Mouse (Mus musculus): ENCODE measurements around the gene Sorbs2.

Gene Sorbs2

DNA sequence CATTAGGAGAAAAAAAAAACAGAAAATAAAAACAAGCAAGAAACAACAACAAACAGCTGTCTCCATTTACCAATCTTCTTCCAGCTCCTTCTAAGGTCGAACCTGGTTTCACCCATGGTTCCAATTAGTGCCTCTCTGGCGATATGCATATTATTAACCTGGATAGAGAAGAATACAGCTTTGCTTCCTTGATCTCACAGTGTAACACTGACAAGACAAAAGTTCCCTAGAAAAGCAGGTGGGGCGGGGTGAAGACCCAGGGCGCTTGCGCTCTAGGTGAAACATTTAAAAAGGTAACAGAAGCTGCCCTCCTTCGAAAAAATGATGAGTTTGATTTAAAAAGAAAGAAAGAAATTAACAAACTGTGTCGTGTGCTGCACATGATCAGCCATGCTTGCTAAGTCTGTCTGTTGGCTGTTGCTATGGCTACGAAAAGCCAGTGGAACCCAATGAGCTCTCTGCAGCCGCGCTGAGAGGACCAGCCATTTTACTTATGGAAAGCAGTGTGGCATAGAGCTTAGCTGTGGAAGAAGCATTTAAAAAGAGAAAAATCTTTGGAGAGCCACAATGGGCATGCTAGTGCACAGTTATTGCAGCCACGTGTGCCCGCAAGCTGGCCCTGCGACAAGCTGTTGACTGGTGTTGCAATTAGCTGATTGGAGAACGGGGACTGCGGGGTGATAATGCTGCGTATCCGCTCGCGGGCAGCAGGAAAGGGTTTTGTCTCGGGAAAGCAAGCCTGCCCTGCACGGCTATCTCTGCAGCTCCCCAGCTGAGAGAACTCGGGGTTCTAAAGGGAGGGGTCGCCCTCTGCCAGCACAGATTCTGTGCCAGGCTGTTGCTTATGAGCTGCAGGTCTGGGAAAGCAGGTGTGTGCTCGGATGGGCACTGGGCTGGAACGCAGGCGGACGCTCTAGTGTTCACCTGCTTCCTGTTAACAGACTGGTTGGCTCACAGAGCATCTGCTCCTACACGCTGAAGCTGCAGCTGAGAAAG lies 120.0 kb downstream of the Sorbs2 start:
- DNase-seq: peak; percentile 92

DNA sequence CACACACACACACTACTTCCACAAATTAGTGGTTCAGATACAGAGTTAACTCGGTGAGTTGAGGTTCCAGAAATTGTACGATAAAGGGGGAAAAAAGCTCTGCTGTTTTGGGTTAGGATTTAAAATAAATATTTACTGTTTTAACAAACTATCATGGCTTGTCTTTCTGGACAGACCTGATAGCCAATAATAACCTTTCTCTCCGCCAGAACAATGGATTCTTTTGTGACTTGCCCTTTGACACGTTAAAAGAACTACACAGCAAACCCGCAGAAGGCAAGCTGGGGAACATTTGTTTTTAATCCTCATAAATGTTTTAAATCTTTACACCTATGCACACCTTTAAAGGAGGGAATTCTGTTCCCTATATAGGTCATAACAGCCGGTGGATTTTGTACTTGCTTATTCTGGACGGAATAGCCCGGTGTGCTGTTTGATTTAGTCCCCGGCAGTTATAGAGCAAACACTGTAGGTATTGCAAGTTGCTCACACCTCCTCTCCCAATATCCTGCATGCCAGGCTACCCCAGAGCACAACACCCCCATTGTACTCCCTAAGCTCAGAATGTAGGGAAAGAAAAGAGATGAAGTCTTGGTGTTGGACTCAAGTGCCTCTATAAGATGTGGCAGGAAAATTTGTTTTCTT lies 121.0 kb downstream of the Sorbs2 start:
- DNase-seq: peak; percentile 18

DNA sequence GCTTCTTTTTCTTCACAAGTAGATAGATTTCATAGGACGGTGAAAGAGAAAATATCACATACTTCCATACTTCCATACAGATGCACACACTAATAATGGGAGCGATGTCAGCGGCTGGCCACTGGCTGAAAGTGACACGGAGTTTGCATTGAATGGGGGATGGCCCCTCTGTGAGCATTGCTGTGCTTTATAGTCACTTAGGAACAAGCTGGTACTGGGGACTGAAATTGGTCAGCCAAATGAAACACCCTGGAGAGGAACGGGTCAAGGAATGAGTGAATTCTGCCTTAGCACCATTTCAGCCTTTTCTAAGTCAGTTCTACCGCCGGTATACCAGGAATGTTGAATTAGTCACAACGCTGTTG lies 121.5 kb downstream of the Sorbs2 start:
- DNase-seq: no peak

DNA sequence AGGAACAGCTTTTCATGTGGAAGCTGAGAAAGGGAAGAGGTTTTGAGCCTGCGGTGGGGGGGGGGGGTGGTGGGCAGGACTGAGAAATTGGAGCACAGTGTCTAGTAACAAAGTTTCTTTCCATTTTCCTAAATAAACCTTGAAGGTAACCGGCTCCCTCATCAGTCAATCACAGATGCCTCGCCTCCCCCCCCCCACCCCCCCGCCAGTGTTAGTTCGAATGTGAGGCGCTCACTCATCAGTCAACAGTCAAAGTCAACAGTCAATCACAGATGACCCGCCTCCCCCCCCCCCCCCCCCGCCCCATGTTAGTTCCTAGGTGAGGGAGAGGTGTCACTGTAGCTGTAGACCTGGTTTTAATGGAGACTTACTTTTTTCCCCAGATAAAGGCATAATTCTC lies 123.4 kb downstream of the Sorbs2 start:
- DNase-seq: no peak

DNA sequence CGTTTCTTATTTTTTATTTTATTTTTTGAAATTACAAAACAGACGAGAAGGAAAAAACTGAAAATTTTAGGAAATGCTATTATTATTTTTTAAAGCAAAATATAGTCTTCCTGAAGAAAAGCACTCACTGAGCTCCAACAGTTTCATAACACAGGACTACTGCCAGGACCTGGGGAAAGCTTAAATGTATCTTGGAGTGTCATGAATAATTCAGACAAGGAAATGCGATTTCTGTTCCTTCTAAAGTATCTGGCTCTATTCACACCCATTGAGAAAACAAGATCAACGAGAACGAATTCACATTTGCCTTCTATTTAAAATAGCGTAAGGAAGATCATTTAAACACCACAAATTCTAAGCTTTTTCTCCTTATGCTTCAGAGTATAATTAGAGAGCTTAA lies 127.6 kb downstream of the Sorbs2 start:
- DNase-seq: no peak

DNA sequence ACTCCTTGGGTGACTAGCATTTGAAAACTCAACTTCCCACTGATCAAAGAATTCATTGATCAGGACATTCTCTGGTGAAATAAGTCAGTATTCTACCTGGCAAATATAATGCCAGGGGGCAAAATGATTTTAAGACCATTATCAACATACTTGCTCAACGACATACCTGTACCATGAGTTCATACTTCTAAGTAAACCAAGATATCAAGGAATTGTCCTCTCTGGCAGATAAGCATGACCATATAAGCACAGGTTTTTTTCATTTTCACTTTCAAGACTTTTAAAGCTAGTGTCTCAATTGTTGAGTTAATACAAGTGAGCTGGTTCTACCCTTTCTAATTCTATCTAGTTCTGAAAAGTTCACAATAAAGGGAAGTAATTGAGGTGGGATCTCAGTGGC lies 130.2 kb downstream of the Sorbs2 start:
- no peak for DNase-seq

DNA sequence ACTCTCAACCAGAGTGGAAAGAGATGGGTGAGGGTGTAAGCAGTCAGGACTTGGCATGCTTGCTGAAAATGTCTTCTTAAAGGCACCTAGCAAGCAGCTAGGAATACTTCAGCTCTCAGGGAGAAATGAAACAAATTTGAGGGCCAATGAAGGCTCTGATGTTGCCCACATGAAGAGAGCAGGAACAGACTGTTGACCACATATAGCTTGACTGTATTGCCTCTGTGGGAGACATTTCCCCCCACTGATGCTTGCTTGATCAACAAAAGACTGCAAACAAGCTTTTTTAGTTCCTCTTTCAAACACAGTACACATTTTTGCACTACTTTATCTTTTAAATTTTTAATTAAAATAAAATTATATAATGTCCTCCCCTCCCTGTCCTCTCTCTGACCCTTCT lies 131.9 kb downstream of the Sorbs2 start:
- no peak for DNase-seq

DNA sequence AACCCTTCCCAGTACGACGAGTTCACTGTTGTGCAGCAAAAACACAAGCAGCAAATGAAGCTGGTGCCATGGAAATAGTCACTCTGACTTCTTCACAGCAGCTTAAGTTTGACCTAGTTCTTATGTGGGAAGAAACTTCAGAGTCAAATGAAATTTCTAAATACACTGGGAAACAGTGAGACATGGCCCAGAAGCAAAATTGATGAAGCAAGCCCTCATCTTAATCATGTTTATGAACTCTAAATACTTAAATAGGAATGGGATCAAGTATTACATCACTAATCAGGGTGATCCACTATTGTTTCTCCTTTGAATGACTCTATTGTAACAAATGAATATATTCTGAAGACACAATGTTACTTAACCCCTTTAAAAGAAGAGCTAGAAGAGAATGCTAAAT lies 137.1 kb downstream of the Sorbs2 start:
- DNase-seq: no peak

DNA sequence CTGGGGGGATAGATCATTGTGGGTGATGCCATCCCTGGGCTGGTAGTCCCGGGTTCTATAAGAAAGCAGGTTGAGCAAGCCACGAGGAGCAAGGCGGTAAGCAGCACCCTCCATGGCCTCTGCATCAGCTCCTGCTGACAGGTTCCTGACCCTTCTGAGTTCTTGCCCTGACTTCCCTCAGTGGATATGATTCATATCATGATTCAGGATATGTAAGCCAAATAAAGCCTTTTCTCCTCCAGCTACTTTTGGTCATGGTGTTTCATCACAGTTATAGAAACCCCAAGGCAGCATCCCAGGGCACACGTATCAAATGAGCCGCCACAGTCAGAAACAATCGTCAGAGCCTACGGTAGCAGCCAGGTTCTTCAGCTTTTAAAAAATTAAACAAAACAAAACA lies 141.5 kb downstream of the Sorbs2 start:
- DNase-seq: no peak

DNA sequence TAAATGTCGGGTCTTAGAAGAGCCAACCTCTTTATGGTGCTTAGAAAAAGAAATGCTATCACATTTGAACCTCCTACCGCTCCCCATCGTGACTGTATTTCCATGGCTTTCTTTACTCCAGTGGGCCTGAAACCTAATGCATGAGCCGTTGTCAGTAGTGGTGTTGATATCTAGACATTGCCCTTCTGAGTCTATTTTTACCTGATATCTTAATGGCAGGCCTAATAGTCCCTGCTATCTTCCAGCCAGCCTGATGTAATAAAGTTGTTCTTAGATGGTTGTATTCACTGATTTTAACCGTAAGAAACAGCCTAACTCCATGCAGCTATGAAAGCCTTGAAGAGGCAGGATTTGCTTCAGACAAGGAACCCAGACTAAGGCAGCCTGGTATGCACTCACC lies 142.4 kb downstream of the Sorbs2 start:
- DNase-seq: no peak

DNA sequence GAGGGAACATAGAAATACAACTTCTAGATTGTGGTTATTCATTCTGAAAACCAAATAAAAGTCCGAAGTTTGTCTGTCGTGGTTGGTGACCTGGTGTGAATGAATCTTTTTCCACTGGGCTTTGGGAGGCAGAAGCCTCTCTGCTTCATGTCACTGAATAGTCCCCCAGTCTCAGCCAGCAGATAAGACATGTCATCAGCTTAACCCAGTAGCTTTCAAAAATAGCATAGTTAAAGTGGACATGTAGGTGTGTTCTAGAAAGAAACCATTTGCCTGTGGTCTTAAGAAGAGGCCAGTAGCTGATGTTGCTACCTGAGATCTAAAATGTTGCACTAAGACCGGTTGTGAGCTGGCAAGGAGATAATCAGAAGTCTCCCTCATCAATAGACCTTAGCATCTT lies 150.4 kb downstream of the Sorbs2 start:
- no peak for DNase-seq

DNA sequence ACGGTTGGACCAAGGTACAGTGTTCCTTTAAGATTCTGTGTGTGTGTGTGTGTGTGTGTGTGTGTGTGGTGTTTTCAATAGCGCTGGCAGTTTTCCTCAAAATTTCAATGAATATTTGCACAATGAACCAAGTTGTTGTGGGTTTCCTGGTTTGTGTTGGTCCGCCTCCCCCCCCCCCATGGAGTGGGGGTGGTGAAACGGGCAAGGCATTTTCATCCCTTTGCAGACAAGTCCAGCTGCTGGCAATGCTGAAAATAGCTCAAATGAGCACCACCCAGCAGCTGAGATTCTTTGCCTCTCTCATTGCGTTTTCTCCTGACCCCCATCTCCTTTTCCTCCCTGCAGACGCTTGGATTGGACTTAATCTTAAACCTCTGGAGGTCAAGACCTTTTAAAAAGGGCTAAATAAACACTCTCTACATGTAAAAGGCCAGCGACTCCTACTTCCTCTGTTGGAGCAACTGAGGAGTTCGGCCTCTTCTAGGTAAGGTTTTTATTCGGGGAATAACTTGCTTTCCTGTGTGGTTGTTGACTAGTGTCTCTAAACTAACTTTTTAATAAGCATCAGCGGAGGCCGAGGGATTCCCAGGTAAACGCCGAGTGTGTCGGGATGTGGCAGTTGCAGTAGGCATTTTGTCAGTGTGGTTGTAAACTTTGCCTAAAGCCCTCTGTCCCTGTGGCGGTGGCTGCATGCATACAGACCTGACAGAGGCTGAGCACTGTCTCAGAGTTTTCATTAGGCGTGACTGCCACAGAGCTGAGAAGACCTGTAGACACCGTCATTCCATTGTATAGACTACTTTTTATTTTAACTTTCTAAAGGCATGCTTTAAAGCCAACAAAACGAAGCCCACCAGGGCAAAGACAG lies 151.1 kb downstream of the Sorbs2 start:
- peak; percentile 39 for DNase-seq

DNA sequence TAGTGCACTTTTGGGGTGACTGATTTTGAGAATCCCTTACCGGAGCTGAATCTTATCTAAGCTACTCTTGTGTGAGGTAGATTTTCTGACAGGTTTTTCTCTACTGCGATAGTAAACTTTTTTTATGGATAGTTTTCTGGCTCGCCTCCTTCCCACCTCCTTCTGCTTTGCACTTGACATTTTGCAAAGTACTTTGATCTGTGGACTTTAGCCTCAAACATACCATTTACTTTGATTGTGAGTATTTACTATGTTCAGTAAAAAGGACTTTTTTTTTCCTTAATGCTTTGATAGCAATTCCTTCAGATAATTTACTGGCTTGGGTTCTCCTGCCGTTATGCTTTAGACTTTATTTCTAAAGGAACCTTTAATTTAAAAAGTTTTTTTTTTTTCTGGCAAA lies 151.9 kb downstream of the Sorbs2 start:
- no peak for DNase-seq

DNA sequence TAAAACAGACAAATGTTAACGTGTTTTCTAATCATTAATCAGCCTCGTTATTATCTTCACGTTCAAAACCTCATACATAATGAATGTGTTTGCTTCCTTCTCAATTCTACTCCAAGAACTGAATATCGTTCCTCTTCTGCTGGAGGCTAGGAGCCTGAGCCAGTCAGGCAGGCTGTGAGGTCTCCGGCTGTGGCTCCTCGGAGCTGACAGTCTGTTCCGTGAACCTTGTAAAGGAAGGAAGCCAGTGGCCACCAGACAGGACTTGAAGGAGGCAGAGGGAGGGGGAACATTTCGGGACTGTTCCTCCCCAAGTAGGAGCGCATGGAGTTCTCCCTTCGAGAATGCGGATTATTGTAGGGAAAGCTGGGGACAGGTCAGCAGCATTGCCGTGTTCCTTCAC lies 153.0 kb downstream of the Sorbs2 start:
- no peak for DNase-seq

DNA sequence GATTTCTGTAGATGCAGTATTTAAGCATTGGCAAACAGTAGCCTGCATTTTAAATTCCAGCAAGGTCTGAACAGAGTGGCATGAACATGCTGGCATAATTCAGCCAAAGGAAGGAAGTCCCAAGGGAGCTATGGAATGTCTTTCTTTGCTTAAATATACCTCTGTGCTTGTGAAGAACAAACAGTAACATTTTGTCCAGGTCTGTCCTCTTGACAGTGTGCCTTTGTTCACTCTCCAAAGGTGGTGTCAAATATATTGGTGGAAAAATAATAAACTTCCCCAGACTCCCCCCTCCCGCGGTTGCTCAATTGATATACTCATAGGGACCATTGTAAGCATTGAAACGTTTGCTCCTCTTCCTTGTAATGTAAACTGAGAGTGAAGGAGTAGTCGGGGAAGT lies 154.0 kb downstream of the Sorbs2 start:
- peak; percentile 43 for DNase-seq

DNA sequence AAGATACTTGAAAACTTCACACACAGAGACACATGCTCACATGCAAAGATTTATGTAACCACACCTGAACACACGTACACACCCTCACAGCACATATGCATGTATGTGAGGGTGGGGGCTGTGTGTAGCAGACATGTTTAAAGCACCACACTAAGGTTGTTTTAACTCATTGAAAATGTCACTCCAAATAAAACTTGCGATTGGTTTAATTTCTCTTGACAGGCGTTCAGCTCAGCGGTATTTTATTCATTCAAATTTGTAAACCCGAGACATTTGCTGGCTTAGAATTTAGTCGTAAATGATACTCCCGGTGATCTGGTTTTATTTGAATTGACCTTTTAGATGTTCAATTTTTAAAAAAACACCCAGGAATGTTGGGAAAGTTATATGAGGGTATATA lies 158.6 kb downstream of the Sorbs2 start:
- no peak for DNase-seq

DNA sequence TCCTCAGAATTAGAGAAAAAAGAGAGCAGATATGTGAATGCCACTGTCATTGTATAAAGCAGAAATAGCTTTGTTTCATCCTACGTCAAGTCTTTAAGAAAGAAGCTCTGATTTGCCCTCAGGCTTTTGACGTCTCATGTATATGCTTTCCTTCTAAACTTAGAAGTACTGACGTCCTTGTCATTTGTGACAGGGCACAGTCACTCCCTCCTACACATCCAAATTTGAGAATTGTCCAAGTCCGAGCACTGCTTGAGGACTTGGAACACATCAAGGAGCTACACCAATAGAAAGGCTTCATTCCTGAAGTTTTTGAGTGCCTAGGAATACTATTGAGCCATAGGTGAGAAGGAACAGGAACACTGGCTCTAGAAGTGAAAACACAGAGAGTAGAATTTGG lies 165.6 kb downstream of the Sorbs2 start:
- no peak for DNase-seq

DNA sequence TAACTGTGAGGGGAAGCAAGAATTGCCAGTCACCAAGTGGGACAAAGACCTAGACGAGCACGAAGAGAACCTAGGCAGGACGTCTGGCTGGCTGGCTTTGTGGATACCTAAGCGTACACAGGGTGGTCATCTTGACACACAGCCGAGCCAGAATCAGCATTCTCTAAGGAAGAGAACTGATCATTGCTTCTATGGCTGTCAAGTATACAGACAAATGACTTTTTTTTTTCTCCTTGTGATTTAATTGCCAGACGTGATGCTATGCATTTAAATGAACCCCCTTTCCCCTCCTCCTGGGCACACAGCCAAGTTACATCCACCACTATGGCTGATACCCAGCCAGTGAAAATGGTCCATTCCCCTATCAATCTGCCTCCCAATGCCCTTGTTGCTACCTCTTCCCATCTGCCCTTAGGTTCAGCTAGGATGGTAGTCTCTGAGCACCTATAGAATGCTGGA lies 168.3 kb downstream of the Sorbs2 start:
- DNase-seq: no peak

DNA sequence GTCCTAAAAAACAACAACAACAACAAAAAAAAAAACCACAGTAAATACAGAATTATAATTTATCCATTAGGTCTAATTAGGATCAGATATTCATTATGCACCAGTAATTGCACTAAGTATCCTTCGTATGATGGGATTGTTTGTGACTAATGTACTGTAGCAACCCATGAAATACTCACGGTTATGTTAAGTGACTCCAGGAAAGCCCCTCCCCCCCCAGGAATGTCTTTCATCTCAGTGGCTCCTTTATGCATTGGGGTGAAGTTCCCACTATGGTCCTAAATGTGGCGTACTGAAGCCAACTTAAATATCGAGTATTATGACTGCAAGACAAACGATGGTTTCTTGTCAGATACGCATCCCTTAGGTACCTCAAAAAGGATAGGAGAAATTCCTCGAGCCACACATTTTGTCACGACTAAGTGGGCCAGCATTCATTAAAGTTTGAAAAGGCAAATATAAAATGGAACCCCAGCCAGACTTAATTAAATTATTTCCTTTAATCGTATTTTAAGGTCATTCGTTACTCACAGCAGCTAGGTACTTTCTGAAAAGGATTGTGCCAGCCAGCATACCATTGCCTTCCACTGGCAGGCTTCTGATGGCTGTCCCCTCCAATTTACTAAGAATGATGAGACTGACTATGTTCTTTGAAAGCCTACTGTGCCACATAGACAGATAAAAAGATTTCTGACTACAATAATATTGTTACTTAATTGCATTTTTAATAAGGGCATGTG lies 169.7 kb downstream of the Sorbs2 start:
- peak; percentile 43 for DNase-seq

DNA sequence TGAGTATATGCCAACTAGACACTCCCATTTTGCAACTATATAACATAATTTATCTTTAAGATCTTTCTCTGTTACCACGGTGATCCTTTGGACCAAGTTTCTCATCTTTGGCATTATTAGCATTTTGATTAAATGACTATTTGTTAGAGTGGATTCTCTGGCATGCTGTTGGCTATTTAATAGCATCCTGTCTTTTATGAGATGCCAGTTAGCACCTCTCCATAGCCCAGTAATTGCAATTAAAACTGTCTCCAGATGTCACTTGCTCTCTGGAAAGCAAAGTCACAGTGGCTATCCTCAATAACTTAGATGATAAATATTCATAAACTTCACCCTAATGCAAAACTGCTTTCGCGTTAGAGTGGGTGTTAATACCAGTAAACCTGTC lies 170.3 kb downstream of the Sorbs2 start:
- DNase-seq: no peak

DNA sequence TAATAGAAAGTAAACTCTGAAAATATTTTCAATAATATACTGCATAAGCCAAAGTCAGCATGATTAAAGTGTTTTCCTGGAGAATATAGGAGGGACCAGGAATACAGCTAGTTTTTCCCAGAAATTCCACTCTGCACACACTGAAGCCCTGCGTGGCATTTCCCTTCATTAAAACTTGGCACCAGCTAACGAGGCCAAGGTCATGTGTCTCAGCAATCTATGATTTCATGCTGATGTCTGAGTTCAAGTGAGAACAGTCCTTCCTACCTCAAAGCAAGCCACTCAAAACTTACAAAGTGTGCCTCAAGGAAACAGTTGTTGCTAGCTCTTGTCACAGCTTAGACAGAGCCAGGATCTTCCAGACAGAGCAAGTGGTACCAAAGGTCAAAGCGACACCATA lies 173.6 kb downstream of the Sorbs2 start:
- DNase-seq: no peak

DNA sequence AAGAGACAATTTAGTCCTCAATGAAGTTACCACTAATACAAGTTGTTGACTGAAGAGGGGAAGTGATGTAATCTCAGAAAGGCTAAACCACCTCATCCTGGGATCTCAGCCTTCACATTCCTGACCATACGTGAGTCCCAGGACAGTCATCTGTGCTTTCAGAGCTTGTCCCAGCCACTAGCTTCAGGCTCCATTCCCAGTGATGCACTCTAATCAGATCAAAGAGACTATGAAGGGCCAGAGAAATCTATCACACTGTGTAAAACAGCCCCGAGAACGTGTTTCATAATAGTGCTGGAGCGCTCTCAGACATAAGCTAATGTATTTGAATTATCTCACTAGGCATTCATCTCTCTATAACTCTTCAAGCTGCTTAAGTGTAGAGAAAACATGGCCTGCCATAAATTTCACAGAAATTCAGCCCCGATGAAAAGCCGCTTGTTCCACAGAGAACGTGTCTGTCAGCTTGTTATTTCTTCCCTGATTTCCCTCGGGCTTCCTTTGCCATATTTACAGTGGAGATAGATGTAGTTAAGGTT lies 175.3 kb downstream of the Sorbs2 start:
- DNase-seq: no peak

Measured in embryo, embryonic 11 days (tissue).